Mouse (Mus musculus) hindbrain, embryonic 13.5 days (tissue): Measurements from ENCODE around the gene Klf8. TPM values are rescaled to one million over a fixed set of nuclear protein-coding genes. Genes with fewer than 3 reads are reported as not detected.

Experiments
- polyA plus RNA-seq: library from polyadenylated mRNA; unstranded; fragments of >200 nt; fragmentation: Nextera tagmentation; extraction: Ambion mirVana; gene quantifications from 2 replicates; pipeline ENCODE4 v1.2.1, GENCODE M21; 2015

Klf8 gene
- polyA plus RNA-seq, 1 experiment from 2014 or later, result 5.3 TPM

Other genes starting within 250 kb of the Klf8 start
- 1.6 and 1.8 TPM in 2 replicates for gene Usp51, start 231.0 kb upstream of the Klf8 start, polyA plus RNA-seq
- 121 and 126 TPM in 2 replicates for gene Mageh1, start 199.9 kb upstream of the Klf8 start, polyA plus RNA-seq
- gene Foxr2, start 118.7 kb upstream of the Klf8 start, polyA plus RNA-seq, result 0.39 and 0.47 TPM in 2 replicates
- gene Rragb, start 97.5 kb upstream of the Klf8 start, polyA plus RNA-seq, result 5.6 and 5.7 TPM in 2 replicates